Mouse (Mus musculus) c-Kit-positive CD71-negative TER-119-negative erythroid progenitor cells, embryonic 14.5 days (primary cell): ENCODE results near the gene Fmnl2.

Experiments
- DNase-seq: peaks from one replicate; pipeline ENCODE4 v3.0.0-alpha.2; 2013; ENCODE audit warnings: low read depth

Gene Fmnl2

DNA sequence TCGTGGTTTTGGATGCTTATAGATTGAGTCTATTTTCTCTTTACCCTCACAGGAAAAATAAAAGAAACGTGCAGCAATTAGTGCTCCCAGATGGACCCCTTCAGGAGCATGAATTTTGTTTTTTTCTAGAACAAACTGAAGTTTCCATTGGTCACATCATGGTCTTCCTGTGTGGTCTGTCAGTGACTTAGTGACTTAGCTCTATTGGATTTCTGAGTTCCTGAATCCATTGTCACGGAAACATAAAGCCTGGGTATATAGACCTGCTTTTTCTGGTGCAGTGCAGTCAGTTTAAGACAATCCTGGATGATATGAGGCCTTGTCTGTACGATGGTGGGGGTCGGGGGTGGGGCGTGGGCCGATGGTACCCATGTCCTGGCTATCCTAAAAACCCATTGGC, 7.0 kb downstream of the Fmnl2 start:
- DNase-seq: no peak

DNA sequence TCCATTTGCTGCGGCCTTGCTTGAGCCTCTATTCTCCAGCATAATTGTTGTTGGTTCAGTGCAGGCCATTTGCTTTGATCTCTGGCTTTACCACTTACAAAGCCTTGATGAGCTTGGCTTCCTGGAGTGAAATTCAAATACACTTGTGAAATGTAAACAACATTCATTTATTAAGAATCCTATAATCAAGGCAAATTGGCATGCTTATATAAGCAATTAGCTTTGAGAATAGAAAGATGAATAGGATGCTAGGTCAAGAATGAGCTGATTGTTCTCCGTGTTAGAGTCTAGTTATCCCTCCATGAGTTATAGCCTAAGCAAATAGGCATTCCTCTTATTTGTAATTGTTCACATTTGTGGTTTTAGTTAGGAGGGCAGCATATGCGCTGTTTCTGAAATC, 8.5 kb downstream of the Fmnl2 start:
- DNase-seq: no peak

DNA sequence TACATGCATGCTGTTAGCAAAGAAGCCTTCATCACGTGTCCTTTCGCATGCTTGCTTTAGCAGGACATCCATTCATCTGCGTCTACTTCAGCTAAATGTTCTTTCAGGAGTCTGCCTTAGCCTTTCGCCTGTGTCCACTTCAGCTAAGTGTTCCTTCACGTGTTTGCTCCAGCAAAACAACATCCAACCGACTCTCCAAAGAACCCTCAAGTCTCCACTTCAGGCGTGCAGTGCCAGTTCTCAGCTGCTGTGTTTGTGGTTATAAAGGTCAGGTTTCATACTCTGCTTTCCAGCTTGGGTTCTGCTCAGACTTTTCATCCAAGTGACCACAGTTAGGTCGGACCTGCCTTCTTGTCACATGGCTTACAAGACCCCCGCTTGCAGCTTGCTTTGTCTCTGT, 10.1 kb downstream of the Fmnl2 start:
- no peak for DNase-seq

DNA sequence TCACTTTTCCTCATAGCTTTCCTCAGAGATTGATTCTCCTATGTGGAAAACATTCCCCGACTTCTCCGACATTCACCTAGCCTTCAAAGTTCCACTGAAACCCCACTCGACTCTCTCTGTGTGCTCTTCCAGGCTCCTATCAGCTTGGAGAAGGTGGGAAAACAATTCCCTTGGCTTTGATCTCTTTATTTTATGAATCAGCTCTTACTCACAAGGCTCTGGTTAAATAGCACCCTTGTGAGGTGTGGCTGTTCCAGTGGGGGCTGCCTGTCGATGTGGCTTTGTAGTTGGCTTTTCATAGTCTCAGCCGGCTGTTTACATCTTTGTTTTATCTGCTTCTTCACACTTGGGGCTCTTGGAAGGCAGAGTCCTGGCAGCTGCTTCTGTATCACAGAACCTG, 10.5 kb downstream of the Fmnl2 start:
- no peak for DNase-seq

DNA sequence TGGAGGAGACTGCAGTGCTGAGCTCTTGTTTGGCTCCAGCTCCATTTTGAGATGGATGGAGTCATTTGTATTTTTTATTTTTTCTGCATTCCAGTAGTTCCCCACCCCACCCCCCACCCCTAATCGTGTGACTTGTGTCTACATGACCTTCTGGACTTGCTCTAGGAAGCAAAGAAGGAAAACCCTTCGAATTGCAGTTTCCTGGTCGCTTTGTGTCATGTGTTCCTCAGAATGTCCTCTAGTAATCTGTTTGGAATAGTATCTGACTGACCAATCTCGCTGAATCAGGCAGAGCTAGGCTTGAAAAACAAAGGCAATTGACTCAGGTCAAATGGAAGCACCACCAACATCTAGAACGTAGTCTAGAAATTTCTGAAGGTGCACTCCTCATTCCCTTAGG, 15.0 kb downstream of the Fmnl2 start:
- DNase-seq: no peak

DNA sequence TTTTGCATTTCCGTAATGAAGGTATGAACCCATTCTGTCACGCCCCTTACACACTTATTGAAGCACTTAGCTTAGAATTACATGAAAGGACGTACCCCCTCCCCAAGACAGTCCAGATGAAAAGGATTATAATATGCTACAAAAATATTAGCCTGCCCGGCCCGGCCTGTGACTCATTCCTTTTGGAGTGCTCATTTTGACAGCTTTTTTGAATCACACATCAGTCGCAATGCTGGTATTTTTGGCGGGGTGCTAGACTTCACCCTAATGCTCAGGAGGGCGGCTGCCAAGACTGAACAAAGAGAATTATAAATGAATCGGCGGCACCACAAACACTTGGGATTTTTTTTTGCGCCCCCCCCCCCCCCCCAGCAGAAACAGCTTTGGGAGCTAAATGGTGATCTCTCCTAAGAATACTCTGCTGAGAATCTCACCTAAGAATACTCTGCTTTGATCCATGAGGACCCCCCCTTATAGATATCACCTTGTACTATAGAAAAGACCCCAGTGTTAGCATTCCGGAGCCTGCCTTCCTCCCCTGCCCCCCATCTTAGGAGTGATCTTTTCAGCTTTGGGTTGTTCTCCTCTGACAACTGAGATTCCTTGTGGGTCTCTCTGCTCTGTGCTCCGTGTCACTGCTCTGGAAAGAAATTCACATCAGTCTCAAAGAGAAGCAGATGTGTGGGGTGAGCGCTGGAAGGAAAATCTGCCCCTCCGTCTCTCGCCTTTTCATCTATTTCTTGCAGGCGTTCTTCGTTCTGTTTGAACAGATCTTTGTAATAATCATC, 15.8 kb downstream of the Fmnl2 start:
- no peak for DNase-seq

DNA sequence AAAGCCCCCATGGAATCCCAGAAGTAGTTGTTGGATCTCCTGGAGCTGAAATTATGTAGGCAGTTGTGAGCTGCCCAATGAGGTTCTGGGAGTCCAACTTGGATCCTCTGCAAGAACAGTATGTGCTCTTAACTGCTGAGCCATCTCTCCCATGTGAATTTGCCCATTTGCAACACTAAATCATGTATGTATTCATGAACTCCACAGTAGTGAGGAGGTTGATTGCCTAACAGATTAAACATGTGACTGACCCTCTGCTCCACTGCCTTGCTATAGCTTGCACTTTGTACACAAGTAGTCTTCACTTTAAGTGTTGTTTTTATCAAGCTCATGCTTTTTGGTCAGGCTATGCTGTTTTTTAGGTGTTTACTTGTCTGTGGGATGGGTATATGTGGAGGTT, 17.1 kb downstream of the Fmnl2 start:
- no peak for DNase-seq

DNA sequence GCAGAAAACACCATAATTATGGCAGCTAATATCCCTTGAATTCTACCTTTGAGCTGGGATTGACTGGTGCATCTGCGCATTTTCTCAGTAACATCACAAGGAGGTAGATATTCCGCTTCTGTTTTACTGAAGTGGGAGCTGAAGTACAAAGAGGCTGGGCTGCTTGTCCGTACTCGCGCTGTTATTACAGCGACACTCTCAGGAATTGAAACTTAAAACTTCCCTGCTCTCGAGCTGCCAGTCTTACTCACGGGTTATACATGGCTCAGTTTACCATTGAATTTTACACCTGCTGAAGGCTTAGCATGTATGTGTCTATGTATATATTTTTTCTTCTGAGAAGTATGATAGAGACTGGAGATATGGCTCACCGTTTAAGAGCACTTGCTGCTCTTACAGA, 18.1 kb downstream of the Fmnl2 start:
- no peak for DNase-seq

DNA sequence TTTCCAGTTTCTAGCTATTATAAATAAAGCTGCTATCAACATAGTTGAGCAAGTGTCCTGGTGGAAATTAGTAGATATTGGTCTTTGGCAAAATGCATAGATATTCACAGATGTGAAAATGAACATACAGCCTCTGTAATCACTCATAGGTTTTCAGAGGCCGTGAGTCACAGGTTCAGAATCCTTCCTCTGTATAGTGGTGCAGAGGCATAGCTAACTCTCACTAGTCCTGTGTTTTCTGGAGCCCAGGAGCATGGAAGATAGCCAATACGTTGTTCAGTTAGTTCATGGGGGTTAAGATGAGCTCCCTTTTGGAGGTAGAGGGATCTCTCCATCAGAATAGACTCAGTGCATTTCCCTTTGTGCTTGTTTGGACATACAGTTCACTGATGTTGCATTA, 25.7 kb downstream of the Fmnl2 start:
- no peak for DNase-seq

DNA sequence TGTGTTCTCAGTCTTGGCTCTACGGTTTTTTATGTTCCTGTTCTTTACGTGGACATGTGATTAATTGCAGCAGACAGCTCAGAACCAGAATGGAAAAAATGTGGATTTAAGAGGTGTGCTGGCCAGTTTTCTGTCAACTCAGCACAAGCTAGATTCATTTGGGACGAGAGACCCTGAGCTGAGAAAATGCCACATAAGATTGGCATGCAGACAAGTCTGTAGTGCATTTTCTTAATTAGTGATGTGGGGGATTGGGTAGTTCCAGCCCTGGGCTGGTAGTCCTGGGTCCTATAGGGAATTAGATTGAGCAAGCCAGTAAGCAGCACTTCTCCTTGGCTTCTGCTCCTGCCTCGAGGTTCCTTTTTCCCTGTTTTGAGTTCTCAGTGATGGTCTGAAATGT, 26.4 kb downstream of the Fmnl2 start:
- DNase-seq: no peak

DNA sequence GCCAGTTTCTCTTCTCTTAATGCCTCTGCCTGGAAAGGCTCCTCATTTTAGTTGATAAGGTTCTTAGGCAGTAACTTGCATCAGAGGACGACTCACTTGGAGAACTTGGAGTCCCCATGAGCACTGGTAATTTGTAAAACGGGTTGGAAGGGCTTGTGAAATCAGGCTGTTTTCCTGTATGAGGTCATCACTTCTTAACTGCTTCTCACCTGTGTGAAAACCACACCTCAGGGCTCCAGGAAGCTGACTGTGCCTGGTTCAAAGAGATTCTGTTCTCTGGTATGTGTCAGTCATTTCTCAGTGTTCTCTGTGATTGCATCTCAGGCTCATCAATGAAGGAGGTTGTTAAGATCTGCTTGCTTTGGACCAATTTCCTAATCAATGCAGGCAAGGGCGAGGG, 27.4 kb downstream of the Fmnl2 start:
- no peak for DNase-seq

DNA sequence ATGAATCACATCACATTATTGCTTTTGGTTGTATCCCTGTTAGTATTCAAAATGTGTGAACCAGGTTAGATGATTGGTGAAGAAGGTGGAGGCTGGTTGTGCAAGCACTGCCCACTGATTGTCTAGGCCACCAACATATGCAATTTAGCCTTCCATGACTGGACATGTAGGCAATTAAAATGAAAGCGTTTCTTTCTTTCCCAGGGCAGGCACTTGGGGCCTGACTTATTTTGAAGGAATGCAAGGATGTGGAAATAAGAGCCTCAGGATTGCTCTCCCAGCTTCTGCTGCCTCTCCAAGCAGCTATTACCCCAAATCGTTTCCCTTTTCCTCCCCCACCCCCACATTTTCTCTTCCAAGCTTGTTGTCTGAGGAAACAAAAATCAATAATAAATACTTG, 29.6 kb downstream of the Fmnl2 start:
- no peak for DNase-seq

DNA sequence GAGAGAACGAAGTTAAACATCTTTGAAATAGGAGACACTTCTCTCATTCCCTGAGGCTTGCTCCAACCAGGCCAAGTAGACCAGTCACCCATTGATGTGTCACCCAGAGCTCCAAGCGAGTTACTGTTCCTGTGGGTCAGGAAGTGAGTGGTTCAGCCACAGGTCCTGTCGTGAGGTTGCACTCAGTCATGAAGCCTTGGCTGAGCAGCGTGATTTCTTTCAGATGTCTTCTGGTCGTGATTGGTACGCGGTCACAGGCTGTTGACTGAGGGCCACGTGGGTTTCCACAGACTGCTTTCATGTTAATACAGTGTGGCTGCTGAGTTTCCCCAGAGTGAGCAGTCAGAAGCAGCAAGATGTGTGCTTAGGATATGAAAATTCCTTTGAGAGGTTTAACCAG, 33.5 kb downstream of the Fmnl2 start:
- no peak for DNase-seq

DNA sequence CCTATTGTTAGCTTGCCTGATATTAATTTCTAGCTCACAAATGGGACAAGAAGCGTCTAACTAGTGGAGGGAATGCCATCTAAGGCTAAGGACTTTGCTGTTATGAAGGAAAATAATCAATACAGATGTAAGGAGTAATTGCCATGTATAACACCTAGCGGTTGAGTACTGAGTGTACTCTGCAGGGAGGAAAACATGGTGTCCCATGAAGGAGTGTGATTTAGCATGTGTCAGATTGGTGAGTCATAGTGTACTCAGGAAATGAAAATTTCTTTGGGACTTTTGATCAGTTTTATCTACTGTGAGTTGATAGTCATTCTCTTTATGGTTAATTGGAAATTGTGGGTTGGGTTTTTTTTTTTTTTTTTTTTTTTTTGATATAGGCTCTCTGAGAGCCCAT, 34.1 kb downstream of the Fmnl2 start:
- no peak for DNase-seq

DNA sequence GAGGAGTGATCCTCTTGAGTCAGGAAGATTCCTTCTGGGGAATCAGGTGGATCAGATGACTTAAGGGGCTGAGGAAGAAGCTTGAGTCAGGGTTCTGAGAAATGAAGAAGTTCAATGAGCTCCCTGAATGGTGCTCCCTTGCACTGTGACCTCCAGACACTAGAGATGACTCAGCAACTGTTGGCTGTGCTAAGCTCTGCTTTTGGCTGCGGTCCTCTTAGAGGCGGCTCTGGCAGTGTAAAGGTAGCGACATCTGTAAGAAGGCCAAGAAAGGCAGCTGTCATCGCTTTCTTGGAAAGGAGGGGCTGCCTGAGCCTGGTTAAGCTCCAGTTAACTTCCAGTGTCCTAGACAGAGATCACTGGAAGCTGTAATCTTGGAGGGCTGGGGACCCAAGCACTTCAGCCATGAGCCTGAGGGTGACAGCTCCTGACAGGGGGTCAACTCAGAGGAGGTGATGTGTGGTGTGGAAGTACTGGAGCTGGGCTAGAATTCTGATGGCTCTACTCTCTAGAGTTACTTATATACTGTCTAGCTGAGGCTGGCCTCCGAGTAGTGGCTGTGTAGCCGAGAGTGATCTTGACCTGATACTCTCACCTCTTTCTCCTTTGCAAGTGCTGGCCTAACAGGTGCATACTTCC, 37.4 kb downstream of the Fmnl2 start:
- DNase-seq: no peak

DNA sequence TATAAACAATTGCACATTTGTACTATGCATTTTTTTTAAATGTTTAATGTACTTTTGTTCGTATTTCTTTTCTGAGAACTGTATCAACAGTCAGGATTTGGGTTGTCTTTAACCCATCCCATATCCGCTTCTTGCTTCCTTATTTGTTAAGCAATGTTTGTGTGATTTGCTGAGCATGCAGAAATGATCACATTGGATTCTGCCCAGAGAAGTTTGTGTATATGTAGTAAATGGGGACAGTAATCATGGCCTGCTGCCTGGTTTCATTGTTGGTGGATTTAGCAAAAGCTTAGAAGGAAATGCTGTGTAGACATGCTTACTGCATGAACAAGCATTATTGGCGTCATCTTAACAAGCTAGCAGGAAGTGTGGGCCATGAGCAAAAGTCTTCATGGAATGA, 39.3 kb downstream of the Fmnl2 start:
- DNase-seq: no peak

DNA sequence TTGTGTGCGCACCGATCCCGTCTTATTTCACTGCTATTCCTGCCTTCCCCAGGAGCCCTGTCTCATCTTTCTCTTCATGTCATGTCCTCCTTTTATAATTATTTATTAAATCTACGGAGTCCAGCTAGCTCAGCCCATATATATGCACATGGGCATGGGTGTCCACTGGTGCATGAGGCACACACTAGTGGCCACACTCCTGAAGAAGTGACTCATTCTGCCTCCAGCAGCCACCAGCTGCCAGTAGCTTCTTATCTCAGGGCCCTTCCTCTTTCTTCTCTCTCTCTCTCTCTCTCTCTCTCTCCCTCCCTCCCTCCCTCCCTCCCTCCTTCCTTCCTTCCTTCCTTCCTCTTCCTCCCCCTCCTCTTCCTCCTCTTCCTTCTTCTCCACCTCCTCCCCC, 43.1 kb downstream of the Fmnl2 start:
- no peak for DNase-seq

DNA sequence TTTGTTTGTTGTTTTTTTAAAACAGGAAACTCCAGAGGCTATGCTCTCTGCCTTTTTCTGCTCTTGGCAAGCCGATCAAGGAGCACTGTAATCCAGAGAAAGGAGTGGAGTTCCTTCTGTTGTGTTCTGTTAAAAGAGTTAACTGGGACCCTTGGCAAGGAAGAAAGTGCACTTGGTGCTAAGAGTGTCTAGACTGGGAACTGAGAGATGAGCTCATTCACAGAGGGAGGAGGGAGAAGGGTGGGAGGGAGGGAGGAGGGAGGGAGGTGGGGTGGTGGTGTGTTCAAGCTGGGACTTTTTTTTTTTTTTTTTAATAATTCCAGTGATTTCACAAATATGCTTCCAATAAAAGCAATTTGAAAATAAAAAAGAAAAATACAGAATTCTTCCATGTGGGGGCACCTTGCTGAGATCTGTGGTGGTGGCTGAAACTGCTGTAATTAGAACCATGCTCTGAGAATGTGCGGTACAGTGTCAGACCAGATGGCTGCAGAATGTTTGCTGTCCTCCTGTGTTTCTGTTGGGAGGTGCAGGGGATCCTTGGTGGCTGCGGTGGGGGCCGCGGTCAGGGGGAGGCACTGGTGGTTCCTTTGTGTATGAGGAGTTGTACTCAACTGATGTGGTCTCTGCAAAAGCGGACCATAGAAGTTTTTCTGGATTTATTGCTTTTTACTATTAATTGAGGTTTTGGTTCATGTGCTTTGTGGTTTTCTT, 43.8 kb downstream of the Fmnl2 start:
- DNase-seq: no peak

DNA sequence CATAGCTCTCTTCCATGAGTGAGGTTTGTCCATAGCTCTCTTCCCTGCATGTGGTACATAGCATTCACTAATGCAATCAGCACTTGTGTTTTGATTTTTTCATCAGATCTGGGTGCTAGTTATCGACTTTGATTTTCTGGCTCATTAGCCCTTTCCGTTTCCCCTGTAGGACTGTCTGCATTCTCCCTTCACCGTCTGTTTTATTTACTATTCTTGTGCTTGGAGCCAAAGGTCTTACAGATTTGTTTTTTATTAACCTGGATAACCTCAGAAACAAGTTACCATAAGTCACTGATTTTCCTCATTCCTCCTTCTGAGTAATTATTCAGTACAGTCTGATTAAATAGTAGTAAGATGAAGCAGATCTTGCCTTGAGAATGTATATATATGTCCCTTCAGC, 44.8 kb downstream of the Fmnl2 start:
- DNase-seq: no peak

DNA sequence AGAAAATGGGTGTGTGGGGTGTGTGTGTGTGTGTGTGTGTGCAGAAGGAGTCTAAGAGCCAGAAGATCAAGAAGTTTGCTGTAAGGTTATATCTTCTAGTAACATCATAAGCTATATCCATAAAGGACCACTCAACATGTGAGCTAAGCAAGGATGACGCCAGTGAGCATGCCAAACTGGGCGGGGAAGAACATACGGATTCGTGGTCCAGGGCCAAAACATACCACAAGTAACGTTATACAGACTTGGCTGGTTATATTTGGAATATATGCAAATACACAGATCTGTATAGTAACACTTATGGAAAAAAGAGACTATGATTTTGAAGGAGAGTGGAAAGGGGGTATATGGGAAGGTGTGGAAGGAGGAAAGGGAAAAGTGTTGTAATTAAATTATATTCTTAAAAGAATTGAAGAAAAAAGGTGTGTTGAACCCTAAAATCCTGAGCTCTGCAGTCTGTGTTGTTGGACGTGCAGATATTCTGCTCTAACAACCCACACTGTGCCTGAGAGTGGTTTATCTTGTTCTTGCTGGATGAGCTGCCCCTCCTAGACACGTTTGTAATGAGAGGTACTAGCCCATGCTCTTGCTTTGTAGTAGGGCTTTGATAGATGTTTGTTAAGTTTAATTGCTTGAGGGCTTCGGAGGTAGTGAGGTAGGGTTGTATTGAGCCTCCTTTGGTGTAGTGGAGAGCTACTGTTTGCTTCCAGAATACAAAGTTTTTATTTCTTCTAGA, 45.7 kb downstream of the Fmnl2 start:
- no peak for DNase-seq

DNA sequence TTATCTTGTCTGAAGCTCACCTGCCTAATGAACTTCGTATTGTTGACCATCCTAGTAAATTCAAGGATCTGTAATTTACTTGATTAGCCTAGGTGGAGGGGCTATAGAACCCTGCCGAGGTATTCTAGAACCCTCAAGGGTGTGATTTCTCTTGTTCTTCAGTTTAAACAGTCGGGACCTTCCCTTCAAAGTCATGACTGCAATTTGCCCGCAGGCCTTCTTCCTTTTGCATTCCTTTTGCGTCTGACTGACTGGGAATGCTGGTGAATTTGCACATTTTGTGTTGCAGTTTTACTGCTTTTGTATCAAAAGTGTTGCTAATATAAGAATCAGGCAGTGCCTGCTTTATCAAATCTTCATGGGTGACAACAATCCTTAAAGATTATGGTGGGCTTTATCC, 46.9 kb downstream of the Fmnl2 start:
- no peak for DNase-seq

DNA sequence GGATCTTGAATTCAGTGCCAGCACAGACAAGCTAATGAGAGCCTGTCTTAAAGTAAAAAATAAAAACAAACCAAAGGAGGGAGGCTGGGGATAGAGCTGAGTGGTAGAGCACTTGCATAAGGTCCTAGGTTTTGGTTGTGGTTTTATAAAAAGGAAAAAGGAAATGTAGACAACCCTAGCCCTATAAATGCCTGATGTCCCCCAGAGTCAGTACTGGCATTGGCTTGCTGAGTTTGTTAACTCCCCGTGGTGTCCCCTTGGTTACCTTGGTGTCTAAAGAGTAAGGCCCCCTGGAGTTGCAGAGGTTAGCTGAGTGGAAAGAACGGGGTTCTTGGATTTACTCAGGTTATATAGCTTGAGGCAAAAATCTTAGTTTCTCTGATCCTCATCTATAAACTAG, 55.7 kb downstream of the Fmnl2 start:
- no peak for DNase-seq

DNA sequence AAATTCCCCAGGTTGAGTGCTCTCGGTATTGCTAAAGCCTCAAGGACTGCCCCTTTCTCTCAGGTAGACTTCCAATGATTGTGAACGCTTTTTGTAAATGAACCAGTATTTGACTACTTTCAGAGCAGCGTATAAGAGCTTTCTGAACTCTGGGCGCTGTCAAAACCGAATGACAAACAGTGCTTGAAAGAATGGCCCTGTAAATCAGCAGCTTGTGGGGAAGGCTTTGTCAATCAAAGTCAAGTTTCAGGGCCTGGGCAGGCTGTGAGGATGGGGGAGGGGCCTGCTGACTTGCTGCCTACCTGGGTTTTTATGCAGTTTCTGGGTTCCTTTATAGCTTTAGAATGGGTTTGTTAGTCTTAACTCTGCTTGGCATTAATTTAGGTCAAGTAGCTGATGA, 56.1 kb downstream of the Fmnl2 start:
- no peak for DNase-seq
